Mouse (Mus musculus) stomach, postnatal 0 days (tissue): ENCODE results near the gene Kctd3. TPM values are rescaled to one million over a fixed set of nuclear protein-coding genes. Genes with fewer than 3 reads are reported as not detected.

Source experiments
- ATAC-seq: fragments of 200-750 bp; cut with Nextera tagmentation; 2 replicates; pipeline ENCODE4 v1.8.0; 2017; ENCODE audit not compliant: low FRiP score, low TSS enrichment
- DNase-seq: peaks from one replicate; pipeline ENCODE4 v3.0.0-alpha.2; 2016; ENCODE audit warnings: low spot score
- H3K27ac ChIP-seq: fragments of 300-500 bp; sonication (generic); replicated peaks from 2 replicates; pipeline ENCODE4 v1.5.1; 2014; ENCODE audit warnings: mild to moderate bottlenecking, control low read depth
- H3K27me3 ChIP-seq: fragments of 300-500 bp; sonication (generic); 2 replicates; pipeline ENCODE4 v1.6.1; 2014; ENCODE audit warnings: low read length; ENCODE audit not compliant: control insufficient read depth, insufficient read depth
- H3K36me3 ChIP-seq: fragments of 300-500 bp; sonication (generic); 2 replicates; pipeline ENCODE4 v1.6.1; 2014; ENCODE audit warnings: low read length, mixed read lengths; ENCODE audit not compliant: control insufficient read depth, insufficient read depth
- H3K4me1 ChIP-seq: fragments of 300-500 bp; sonication (generic); replicated peaks from 2 replicates; pipeline ENCODE4 v1.6.1; 2014; ENCODE audit warnings: antibody characterized with exemption; ENCODE audit not compliant: control insufficient read depth, insufficient read depth
- H3K4me2 ChIP-seq: fragments of 300-500 bp; sonication (generic); replicated peaks from 2 replicates; pipeline ENCODE4 v1.6.1; 2014; ENCODE audit warnings: low read depth, mild to moderate bottlenecking, control low read depth, moderate library complexity
- H3K4me3 ChIP-seq: fragments of 300-500 bp; sonication (generic); 2 replicates; pipeline ENCODE4 v1.5.1; 2014; ENCODE audit warnings: low read depth, low read length, control low read depth
- H3K9ac ChIP-seq: fragments of 300-500 bp; sonication (generic); 2 replicates; pipeline ENCODE4 v1.6.1; 2014; ENCODE audit warnings: mild to moderate bottlenecking, low read length, control low read depth, mixed read lengths
- H3K9me3 ChIP-seq: fragments of 300-500 bp; sonication (generic); 2 replicates; pipeline ENCODE4 v1.6.1; 2016; ENCODE audit warnings: low read length; ENCODE audit not compliant: control insufficient read depth
- CTCF ChIP-seq: IDR thresholded peaks from 2 replicates; pipeline ENCODE4 v1.5.1; 2016; ENCODE audit warnings: antibody characterized with exemption, low read depth, mild to moderate bottlenecking, moderate library complexity
- EP300 ChIP-seq: optimal IDR thresholded peaks from 2 replicates; pipeline ENCODE3; 2016; ENCODE audit warnings: antibody characterized with exemption
- WGBS: fragments of 180-500 bp; shearing (Covaris S2); extraction: QIAGEN DNeasy Blood & Tissue Kit; methylation state at CpG from one replicate; pipeline ENCODE4 v1.1.7; 2014; 5-methylcytosine and 5-hydroxymethylcytosine counted together
- polyA plus RNA-seq: library from polyadenylated mRNA; unstranded; fragments of >200 nt; fragmentation: Nextera tagmentation; extraction: Ambion mirVana; gene quantifications from 2 replicates; pipeline ENCODE4 v1.2.1, GENCODE M21; 2015

Kctd3 gene
- polyA plus RNA-seq, 1 experiment from 2014 or later = 13.6 TPM

GRCm38 (mm10) chr1:188993218-188993617 lies 14.4 kb downstream of the Kctd3 start:
- ATAC-seq (no peak), DNase-seq (no peak)
- TF ChIP-seq EP300 (no peak), CTCF (peak; percentile 79)
- Histone ChIP-seq H3K27ac (no peak overlapping the region), H3K36me3 (peaks cover 14% of the 10 kb centered on the region; the same call in 1 of the 2 replicates), H3K4me2 (no peak overlapping the region), H3K9me3 (no peaks in the 10 kb centered on the region), H3K4me3 (no peak overlapping the region), H3K4me1 (no peaks in the 10 kb centered on the region), H3K27me3 (no peaks in the 10 kb centered on the region), H3K9ac (no peak overlapping the region)
- WGBS = 35% methylated on average over 4 of the region's 4 CpGs

GRCm38 (mm10) chr1:188980050-188980449 lies 27.6 kb downstream of the Kctd3 start:
- peak; percentile 66 for ATAC-seq
- H3K4me3 ChIP-seq = no peak overlapping the region
- no peaks in the 10 kb centered on the region for H3K27me3 ChIP-seq
- H3K9ac ChIP-seq = no peak overlapping the region
- WGBS = 24% methylated on average over 3 of the region's 3 CpGs
- no peaks in the 10 kb centered on the region for H3K9me3 ChIP-seq
- TF ChIP-seq EP300 (no peak), CTCF (peak; percentile 87)
- no peak overlapping the region for H3K4me2 ChIP-seq
- H3K27ac ChIP-seq = no peak overlapping the region
- peaks cover 30% of the 10 kb centered on the region for H3K36me3 ChIP-seq
- DNase-seq = peak; percentile 63
- no peaks in the 10 kb centered on the region for H3K4me1 ChIP-seq

GRCm38 (mm10) chr1:188973926-188974325 lies 33.7 kb downstream of the Kctd3 start:
- TF ChIP-seq EP300 (no peak), CTCF (no peak)
- Histone ChIP-seq H3K4me3 (no peak overlapping the region), H3K4me2 (no peak overlapping the region), H3K36me3 (peaks cover 22% of the 10 kb centered on the region), H3K9me3 (no peaks in the 10 kb centered on the region), H3K9ac (no peak overlapping the region), H3K27ac (no peak overlapping the region), H3K27me3 (no peaks in the 10 kb centered on the region), H3K4me1 (no peaks in the 10 kb centered on the region)
- WGBS = 88% methylated on average over 16 of the region's 16 CpGs
- DNase-seq (no peak), ATAC-seq (no peak)

GRCm38 (mm10) chr1:188973078-188973477 lies 34.6 kb downstream of the Kctd3 start:
- 88% methylated on average over 6 of the region's 6 CpGs for WGBS
- no peaks in the 10 kb centered on the region for H3K4me1 ChIP-seq
- no peak for ATAC-seq
- H3K4me3 ChIP-seq = no peak overlapping the region
- H3K4me2 ChIP-seq = no peak overlapping the region
- H3K36me3 ChIP-seq = peaks cover 22% of the 10 kb centered on the region
- no peaks in the 10 kb centered on the region for H3K9me3 ChIP-seq
- TF ChIP-seq CTCF (no peak), EP300 (no peak)
- no peak for DNase-seq
- no peak overlapping the region for H3K27ac ChIP-seq
- no peak overlapping the region for H3K9ac ChIP-seq
- H3K27me3 ChIP-seq = no peaks in the 10 kb centered on the region

- Histone ChIP-seq H3K9me3 (no peaks in the 10 kb centered on the region), H3K4me3 (no peak overlapping the region), H3K27ac (no peak overlapping the region), H3K27me3 (no peaks in the 10 kb centered on the region), H3K4me1 (no peaks in the 10 kb centered on the region), H3K36me3 (no peaks in the 10 kb centered on the region), H3K4me2 (no peak overlapping the region), H3K9ac (no peak overlapping the region)
- ATAC-seq = no peak
- no peak for TF ChIP-seq EP300
- no peak for TF ChIP-seq CTCF
- DNase-seq = no peak
- 83% methylated on average over 4 of the region's 4 CpGs for WGBS
Observed at GRCm38 (mm10) chr1:188952501-188952900, 55.1 kb downstream of the Kctd3 start.

GRCm38 (mm10) chr1:188951091-188951490 lies 56.5 kb downstream of the Kctd3 start:
- Histone ChIP-seq H3K36me3 (no peaks in the 10 kb centered on the region), H3K4me1 (no peaks in the 10 kb centered on the region), H3K27ac (no peak overlapping the region), H3K27me3 (no peaks in the 10 kb centered on the region), H3K9me3 (no peaks in the 10 kb centered on the region), H3K4me2 (no peak overlapping the region), H3K4me3 (no peak overlapping the region), H3K9ac (no peak overlapping the region)
- 86% methylated on average over 6 of the region's 6 CpGs for WGBS
- DNase-seq (no peak), ATAC-seq (no peak)
- TF ChIP-seq EP300 (no peak), CTCF (no peak)
